Comparison of ENCODE assay signal across 12 mouse cellular contexts in genomic region chr3:105758658-105759057, GRCm38 (mm10).
"Had no signal": no experiment of that assay in that cellular context is flagged by ENCODE, and none has a peak within 500 bp of the region (broad histone marks: within the 10 kb centered on the region; RNA-seq: fewer than 3 reads in every experiment).

No protein-coding gene starts in this region.

- H3K4me1 ChIP-seq: limb, embryonic 15.5 days had no signal

- H3K4me3 ChIP-seq: limb, embryonic 12.5 days; limb, embryonic 15.5 days; lung, embryonic 15.5 days; midbrain, embryonic 13.5 days had no signal

- H3K36me3 ChIP-seq: limb, embryonic 12.5 days; limb, embryonic 15.5 days; lung, embryonic 15.5 days; midbrain, embryonic 13.5 days had no signal

- H3K27me3 ChIP-seq: limb, embryonic 12.5 days; limb, embryonic 15.5 days; lung, embryonic 15.5 days; midbrain, embryonic 13.5 days had no signal

- DNase-seq: kidney, adult 18-20 months; kidney, adult 9 months; kidney, postnatal 14 days; kidney, postnatal 4 days; left cerebral cortex, postnatal 4 days; thymus, adult 18-20 months; thymus, postnatal 36 days had no signal

- H3K9me3 ChIP-seq: limb, embryonic 12.5 days; limb, embryonic 15.5 days; lung, embryonic 15.5 days; midbrain, embryonic 13.5 days had no signal

- ATAC-seq: intestine, embryonic 16.5 days; midbrain, embryonic 13.5 days had no signal
